Mouse (Mus musculus) kidney, adult 2 months (tissue): ENCODE measurements around the gene Trarg1.
A peak's percentile ranks its signal among the peaks of the same experiment; 100 is the strongest.

Source experiments
- CTCF ChIP-seq: fragments of 200-500 bp; conservative IDR thresholded peaks from 2 replicates; pipeline ENCODE4 v1.5.1; 2011; ENCODE audit warnings: low read depth, mild to moderate bottlenecking, control low read depth, low read length, moderate library complexity, mixed read lengths; ENCODE audit not compliant: insufficient read depth, insufficient read length
- POLR2A ChIP-seq: fragments of 200-500 bp; IDR thresholded peaks from one replicate; pipeline ENCODE4 v1.6.1; 2011; ENCODE audit warnings: low read depth, low read length, control low read depth

- no peak for TF ChIP-seq POLR2A
- TF ChIP-seq CTCF = peak; percentile 51
Measured at GRCm38 (mm10) chr11:76744550-76744949, 64.9 kb downstream of the Trarg1 start.
